Mouse (Mus musculus) left cerebral cortex, adult 2 months (tissue): ENCODE measurements around the gene Gnmt. TPM values are rescaled to one million over a fixed set of nuclear protein-coding genes. Genes with fewer than 3 reads are reported as not detected.

Experiments
- DNase-seq, 2 experiments: peaks; one replicate each; pipeline ENCODE4 v3.0.0; 2021 to 2022; ENCODE audit warnings: low spot score in 2 of 2, mixed read lengths in 1 of 2; ENCODE audit errors: extremely low spot score in 1 of 2
- H3K27ac ChIP-seq: fragments of 200-600 bp; 2 replicates; pipeline ENCODE4 v1.8.1; 2022
- H3K4me3 ChIP-seq: fragments of 200-600 bp; 2 replicates; pipeline ENCODE4 v1.8.1; 2022
- CTCF ChIP-seq: fragments of 200-600 bp; IDR thresholded peaks from 2 replicates; pipeline ENCODE4 v1.8.1; 2022; ENCODE audit warnings: antibody characterized with exemption, mild to moderate bottlenecking, moderate library complexity
- intact Hi-C: fragments of 180-260 bp; cut with DNase I; formaldehyde crosslinking; loops from one replicate; pipeline ENCODE4 v1.15.1; 2025
- total RNA-seq, 2 experiments: library from RNA; stranded (reverse); gene quantifications; 2 replicates each; pipeline ENCODE4 v1.2.3; 2021

Gene Gnmt
- total RNA-seq, 2 experiments from 2014 or later, result 0.70 to 2.1 TPM

GRCm38 (mm10) chr17:46735287-46735686, 6.3 kb upstream of the Gnmt start:
- Histone ChIP-seq H3K4me3 (no peak overlapping the region), H3K27ac (no peak overlapping the region)
- intact Hi-C loops, result no loop called here
- no peak for DNase-seq
- TF ChIP-seq CTCF, result no peak

GRCm38 (mm10) chr17:46734055-46734454, 5.1 kb upstream of the Gnmt start:
- intact Hi-C loops, result no loop called here
- H3K4me3 ChIP-seq, result no peak overlapping the region
- no peak for TF ChIP-seq CTCF
- DNase-seq, result no peak
- H3K27ac ChIP-seq, result no peak overlapping the region

- H3K27ac ChIP-seq, result no peak overlapping the region
- intact Hi-C loops, result no loop called here
These were observed 472 bp downstream of the Gnmt start for GRCm38 (mm10) chr17:46728496-46728895.

DNA sequence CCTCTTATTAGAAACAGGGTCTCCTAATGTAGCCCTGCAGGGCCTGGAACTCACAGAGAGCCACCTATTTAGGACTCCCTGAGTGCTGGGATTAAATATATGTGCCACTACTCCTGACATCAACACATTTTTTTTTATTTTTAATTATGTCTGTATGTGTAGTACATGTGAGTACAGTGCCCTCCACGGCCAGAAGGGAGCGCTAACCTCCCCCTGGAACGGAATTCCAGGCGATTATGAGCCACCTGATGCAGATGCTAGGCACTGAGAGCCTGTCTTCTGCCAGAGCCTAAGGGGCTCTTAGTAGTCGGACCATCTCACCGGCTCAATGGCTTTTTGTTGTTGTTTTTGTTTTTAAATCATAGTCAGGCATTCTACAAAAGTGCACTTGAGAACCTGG, 947 bp downstream of the Gnmt start:
- Histone ChIP-seq H3K4me3 (no peak overlapping the region), H3K27ac (no peak overlapping the region)
- peak; percentile 36 for TF ChIP-seq CTCF
- DNase-seq, result no peak
- intact Hi-C loops, result no loop called here

More at GRCm38 (mm10) chr17:46728496-46728895, 472 bp downstream of the Gnmt start:
- DNase-seq, result no peak
- no peak for TF ChIP-seq CTCF
- no peak overlapping the region for H3K4me3 ChIP-seq

DNA sequence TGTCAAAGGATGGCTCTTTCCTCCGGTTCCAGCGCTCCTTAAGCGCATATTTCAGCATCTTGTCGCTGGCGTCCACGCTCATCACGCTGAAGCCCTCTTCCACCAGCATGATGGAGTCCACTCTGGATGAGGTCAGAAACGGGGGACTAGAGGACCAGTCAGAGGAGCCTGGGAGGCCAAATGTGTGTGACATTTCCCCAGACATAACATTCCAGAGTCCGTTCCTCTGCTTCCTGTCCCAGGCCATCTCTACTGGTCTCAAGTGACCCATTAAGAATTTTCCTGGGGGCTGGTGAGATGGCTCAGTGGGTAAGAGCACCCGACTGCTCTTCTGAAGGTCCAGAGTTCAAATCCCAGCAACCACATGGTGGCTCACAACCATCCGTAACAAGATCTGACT, 1.7 kb downstream of the Gnmt start:
- no peak overlapping the region for H3K4me3 ChIP-seq
- TF ChIP-seq CTCF, result no peak
- H3K27ac ChIP-seq, result no peak overlapping the region
- DNase-seq, result no peak
- intact Hi-C loops, result no loop called here

DNA sequence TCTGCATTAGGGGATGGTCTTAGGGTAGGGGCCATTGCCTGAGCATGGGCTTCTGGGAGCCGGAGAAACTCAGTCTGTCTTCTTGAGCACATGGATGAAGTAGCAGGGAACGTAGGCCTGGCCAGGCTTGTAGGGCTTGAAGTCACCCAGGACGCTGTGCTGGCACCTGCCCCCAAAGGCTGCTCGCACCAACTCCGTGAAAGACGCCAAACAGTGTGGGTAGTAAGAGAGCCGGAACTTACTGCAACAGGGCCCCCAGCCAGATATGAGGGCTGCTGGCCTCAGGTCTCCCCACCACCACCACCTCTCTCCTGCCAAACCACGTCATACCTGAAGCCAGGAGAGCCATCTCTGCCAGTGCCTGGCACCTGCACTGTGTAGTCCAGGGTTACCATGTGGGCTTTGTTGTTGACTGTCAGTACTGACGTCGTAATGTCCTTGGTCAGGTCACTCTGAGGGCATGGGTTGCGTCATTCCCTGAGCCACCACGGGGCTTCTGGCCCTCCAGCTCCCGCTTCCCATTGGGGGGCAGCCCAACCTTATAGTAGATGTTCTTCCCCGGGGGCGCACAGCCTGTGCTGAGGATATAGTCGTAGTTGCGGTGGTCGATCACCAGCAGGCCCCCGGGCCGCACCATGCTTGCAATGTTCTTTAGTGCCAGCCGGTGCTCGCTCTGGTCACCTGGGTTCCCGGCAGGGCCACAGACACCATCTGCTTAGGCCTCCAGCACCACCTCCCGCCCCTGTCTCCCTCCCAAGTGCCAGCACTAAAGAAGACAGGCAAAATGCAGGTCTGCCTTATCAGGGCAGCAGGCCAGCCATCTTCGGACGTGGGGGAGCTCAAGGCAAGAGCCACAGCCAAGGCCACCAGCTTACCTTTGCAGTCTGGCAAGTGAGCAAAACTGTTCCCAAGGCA, 3.0 kb downstream of the Gnmt start:
- no peak for DNase-seq
- Histone ChIP-seq H3K27ac (no peak overlapping the region), H3K4me3 (no peak overlapping the region)
- intact Hi-C loops, result no loop called here
- TF ChIP-seq CTCF, result no peak

- no peak for DNase-seq
- intact Hi-C loops, result no loop called here
These were observed 3.7 kb downstream of the Gnmt start for GRCm38 (mm10) chr17:46725273-46725672.

GRCm38 (mm10) chr17:46724477-46725084, 4.4 kb downstream of the Gnmt start:
- intact Hi-C loops, result no loop called here
- H3K4me3 ChIP-seq, result no peak overlapping the region

More at GRCm38 (mm10) chr17:46725273-46725672, 3.7 kb downstream of the Gnmt start:
- TF ChIP-seq CTCF, result peak; percentile 50
- H3K27ac ChIP-seq, result no peak overlapping the region
- H3K4me3 ChIP-seq, result no peak overlapping the region

DNA sequence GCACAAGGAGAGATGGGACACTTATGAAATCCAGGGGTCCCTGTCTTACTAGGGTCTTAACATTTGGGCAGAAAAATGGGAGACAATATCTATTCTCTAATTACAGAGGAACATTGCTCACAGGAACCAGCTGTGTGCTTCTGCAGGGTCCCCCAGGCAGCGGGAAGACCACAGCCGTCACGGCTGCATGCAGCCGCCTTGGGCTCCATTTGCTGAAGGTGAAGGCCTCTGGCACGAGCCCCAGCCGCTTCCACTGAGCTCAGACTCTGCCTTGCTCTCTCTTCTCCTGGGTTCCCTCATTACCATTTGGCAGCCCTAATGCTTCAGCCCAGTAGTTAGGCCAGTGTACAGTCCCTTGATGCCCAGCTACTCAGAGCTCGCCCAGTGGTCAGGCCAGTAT, 7.9 kb downstream of the Gnmt start:
- intact Hi-C loops, result no loop called here
- DNase-seq, result no peak
- Histone ChIP-seq H3K27ac (no peak overlapping the region), H3K4me3 (no peak overlapping the region)
- no peak for TF ChIP-seq CTCF

More at GRCm38 (mm10) chr17:46724477-46725084, 4.4 kb downstream of the Gnmt start:
- no peak for DNase-seq
- no peak for TF ChIP-seq CTCF
- H3K27ac ChIP-seq, result no peak overlapping the region

GRCm38 (mm10) chr17:46714756-46715481, 14.0 kb downstream of the Gnmt start:
- no peak for DNase-seq
- no peak overlapping the region for H3K27ac ChIP-seq
- intact Hi-C loops, result no loop called here
- TF ChIP-seq CTCF, result peak; percentile 51
- H3K4me3 ChIP-seq, result no peak overlapping the region

GRCm38 (mm10) chr17:46713849-46714248, 15.1 kb downstream of the Gnmt start:
- DNase-seq, result no peak
- no peak for TF ChIP-seq CTCF
- H3K27ac ChIP-seq, result no peak overlapping the region
- intact Hi-C loops, result loop anchor here (2.0 kb wide), 1 partner anchor 69 kb away; no protein-coding TSS in a partner anchor
- H3K4me3 ChIP-seq, result no peak overlapping the region

- Histone ChIP-seq H3K4me3 (peak overlapping the region; percentile 85), H3K27ac (no peak overlapping the region)
- no peak for TF ChIP-seq CTCF
- intact Hi-C loops, result loop anchor here (2.0 kb wide), 1 partner anchor 68 kb away; no protein-coding TSS in a partner anchor
- no peak for DNase-seq
These were observed 16.5 kb downstream of the Gnmt start for GRCm38 (mm10) chr17:46712442-46712841.
